Mouse (Mus musculus) gastrocnemius, adult 2 months (tissue): Measurements from ENCODE around the gene Ciz1. TPM values are rescaled to one million over a fixed set of nuclear protein-coding genes. Genes with fewer than 3 reads are reported as not detected.

Experiments used
- DNase-seq: peaks from one replicate; pipeline ENCODE4 v3.0.0; 2022
- H3K27ac ChIP-seq: fragments of 200-600 bp; 2 replicates; pipeline ENCODE4 v1.8.1; 2022; ENCODE audit warnings: mild to moderate bottlenecking
- H3K4me3 ChIP-seq: fragments of 200-600 bp; 2 replicates; pipeline ENCODE4 v1.8.1; 2022; ENCODE audit warnings: mild to moderate bottlenecking, moderate library complexity
- CTCF ChIP-seq: fragments of 200-600 bp; IDR thresholded peaks from 2 replicates; pipeline ENCODE4 v1.8.1; 2022; ENCODE audit warnings: antibody characterized with exemption, mild to moderate bottlenecking, moderate library complexity
- intact Hi-C: fragments of 180-260 bp; cut with DNase I; formaldehyde crosslinking; loops from one replicate; pipeline ENCODE4 v1.15.1; 2025
- total RNA-seq, 2 experiments: library from RNA; stranded (reverse); gene quantifications; 2 replicates each; pipeline ENCODE4 v1.2.3; 2021

Gene Ciz1
- total RNA-seq, 2 experiments from 2014 or later = 26.4 to 26.6 TPM

DNA sequence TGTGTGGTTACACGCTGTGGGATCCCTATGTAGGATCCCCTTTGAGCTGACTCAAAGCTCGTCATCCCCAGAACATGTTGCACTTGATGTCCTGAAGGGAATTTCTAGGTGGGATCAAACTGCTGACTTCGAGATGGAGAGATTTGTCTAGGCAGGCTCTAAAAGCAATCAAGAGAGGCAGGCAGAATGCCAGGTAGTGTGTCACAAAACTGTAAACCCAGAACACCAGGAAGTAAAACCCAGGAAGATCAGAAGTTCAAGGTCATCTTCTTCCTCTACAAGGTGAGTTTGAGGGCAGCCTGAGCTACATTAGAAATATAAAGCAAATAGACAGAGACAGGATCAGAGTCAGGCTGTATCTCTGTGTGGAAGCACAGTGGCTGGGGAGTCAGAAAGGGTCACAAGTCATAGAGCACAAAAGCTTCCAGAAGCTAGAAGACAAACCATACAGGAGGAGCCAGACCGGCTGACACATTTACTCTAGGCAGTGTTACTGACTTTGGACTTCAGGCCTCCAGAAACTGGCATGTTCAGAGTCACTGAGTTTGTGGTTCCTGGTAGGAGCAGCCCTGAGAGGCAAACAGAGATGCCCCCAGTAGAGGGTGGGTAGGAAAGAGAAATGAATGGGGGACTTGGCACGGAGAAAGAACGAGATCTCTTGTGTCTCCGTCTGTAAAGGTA lies 55.2 kb downstream of the Ciz1 start:
- no peak overlapping the region for H3K4me3 ChIP-seq
- intact Hi-C loops = loop anchor here (5.0 kb wide), 1 partner anchor 45 kb away; the partner anchor contains the start of genes Naif1 and Slc25a25
- TF ChIP-seq CTCF = no peak
- no peak for DNase-seq
- no peak overlapping the region for H3K27ac ChIP-seq

DNA sequence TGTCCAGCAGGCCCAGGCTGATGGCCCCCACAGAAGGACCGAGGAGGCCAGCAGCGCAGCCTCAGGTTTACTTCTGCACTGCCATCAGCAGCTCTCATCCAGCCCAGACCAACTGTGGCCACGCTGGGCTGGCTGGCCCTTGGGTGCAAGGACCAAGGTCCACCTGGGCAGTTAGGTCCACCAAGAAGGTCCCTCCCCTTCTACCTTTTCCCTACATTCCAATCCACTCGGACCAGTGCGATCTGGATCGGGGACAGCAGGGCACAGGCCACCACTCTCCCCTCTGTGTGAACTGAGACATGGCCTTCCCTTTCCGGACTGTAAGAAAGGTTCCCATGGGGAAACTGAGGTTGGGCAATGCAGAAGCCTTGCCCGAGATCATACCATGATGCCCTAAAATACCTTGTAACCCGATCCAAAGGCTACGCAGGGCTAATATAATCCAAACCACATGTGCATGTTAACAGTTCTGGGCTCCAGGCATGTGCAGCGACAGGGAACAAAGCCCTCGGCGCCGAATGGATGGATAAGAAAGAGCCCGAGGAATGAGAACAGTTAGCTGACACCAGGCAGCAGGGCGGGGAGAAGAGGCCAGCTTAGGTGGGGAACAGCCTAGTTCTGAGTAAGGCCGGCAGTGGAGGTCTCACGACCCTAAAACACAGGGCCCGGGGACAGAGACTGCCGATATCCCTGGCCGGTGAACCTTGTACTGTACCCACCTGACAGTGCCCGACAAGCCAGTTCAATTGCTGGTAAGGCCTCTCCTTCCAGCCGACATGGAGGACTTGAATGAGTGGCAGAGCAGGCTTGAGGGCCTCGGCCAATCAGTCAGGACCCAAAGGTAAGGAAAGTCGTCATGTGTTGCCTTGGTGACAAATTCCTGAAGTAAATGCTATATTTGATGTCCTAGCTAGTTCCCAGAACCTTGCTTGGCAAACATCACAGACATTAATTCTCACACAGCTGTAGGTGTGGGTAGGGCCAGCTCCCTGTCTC lies 56.6 kb downstream of the Ciz1 start:
- intact Hi-C loops = loop anchor here (5.0 kb wide), 1 partner anchor 44 kb away; the partner anchor contains the start of genes Naif1 and Slc25a25
- DNase-seq = peak; percentile 18
- no peak for TF ChIP-seq CTCF
- no peak overlapping the region for H3K4me3 ChIP-seq
- no peak overlapping the region for H3K27ac ChIP-seq

DNA sequence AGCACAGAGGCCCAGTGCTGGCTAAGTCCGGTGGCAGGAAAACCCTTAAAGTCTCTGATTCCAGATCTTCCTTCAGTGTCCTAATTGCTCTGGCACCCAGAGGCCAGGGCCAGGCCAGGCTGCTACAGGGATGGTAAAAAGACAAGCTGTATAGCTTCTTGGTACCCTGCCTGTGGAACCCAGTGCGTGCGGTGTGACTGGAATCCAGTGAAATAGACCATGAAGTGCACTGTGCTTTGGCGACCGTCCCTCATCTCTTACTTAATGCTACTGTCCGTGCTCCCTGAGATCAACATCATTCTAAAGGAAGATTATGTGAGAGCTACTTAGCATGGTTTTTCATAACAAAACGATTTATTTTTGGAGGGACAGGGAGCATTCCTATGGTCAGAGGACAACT lies 59.3 kb downstream of the Ciz1 start:
- intact Hi-C loops = no loop called here
- H3K4me3 ChIP-seq = no peak overlapping the region
- no peak for TF ChIP-seq CTCF
- no peak overlapping the region; the same call in 1 of the 2 replicates for H3K27ac ChIP-seq
- peak; percentile 18 for DNase-seq

DNA sequence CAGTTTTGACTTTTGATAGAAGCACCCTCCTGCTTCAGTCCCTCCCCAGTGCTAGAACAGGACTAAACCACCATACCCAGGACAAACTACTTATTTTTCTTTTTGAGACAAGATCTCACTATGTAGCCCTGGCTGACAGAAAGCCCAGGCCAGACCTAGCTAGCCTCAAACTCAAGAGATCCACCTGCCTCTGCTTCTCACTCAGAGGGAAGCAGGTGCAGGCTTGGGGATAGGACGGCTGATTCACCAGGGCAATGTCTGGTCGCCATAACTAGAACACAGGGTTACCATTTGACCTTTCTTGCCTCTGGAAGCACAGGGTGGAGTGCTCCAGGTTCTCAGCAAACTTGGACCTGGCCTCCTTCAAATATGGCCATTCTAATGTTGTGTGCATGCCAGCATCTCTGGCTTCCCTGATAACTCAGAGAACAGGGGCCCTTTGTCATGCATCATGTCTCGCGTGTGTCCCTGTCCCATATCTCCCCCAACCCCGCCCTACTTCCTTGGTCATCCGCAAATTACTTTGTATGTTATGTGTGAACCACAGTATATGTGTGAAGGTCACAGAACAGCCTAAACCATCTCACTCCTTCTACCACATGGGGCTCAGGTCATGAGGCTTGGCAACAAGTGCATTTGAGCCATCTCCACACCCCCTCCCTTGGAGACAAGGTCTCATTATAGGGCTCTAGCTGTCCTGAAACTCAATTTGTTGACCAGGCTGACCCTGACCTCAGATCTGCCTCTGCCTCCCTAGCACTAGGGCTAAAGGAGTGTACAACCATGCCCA lies 60.8 kb downstream of the Ciz1 start:
- H3K4me3 ChIP-seq = no peak overlapping the region
- H3K27ac ChIP-seq = peak overlapping the region; percentile 66
- intact Hi-C loops = no loop called here
- no peak for TF ChIP-seq CTCF
- DNase-seq = peak; percentile 52

- intact Hi-C loops = no loop called here
- DNase-seq = peak; percentile 74
- Histone ChIP-seq H3K4me3 (no peak overlapping the region), H3K27ac (peak overlapping the region; percentile 97)
- TF ChIP-seq CTCF = no peak
Observed at GRCm38 (mm10) chr2:32413936-32414335, 61.8 kb downstream of the Ciz1 start.

GRCm38 (mm10) chr2:32415801-32416200 lies 63.7 kb downstream of the Ciz1 start:
- DNase-seq = peak; percentile 82
- Histone ChIP-seq H3K4me3 (peak overlapping the region; percentile 52), H3K27ac (peak overlapping the region; percentile 97)
- intact Hi-C loops = no loop called here
- no peak for TF ChIP-seq CTCF

GRCm38 (mm10) chr2:32416556-32416955 lies 64.4 kb downstream of the Ciz1 start:
- intact Hi-C loops = no loop called here
- peak; percentile 82 for DNase-seq
- Histone ChIP-seq H3K4me3 (peak overlapping the region; percentile 89), H3K27ac (peak overlapping the region; percentile 97)
- no peak for TF ChIP-seq CTCF

DNA sequence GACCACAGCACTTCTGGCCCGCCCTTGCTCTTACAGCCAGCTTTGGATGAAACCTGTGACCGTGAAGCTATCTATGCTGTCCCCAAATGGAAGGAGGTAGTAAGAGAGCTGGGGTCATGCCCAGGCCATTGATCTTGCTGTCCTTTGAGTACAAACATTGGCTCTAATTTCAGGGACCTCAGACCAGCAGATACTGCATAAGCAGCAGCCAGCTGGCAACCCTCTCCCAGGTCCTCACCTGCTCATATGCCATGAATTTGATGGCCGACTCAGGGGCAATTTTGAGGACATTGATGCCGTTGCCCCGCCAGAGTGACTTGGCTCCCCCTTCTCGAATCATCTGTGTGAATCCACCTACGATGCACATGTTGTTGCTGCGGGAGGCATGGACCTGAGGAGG lies 65.4 kb downstream of the Ciz1 start:
- peak; percentile 83 for DNase-seq
- peak overlapping the region; percentile 97 for H3K27ac ChIP-seq
- TF ChIP-seq CTCF = no peak
- intact Hi-C loops = no loop called here
- H3K4me3 ChIP-seq = peak overlapping the region; percentile 89

- no peak; the same call in 1 of the 2 replicates for TF ChIP-seq CTCF
- peak overlapping the region; percentile 97 for H3K27ac ChIP-seq
- H3K4me3 ChIP-seq = peak overlapping the region; percentile 89
- peak; percentile 60 for DNase-seq
- intact Hi-C loops = no loop called here
Observed at GRCm38 (mm10) chr2:32418430-32419151, 66.5 kb downstream of the Ciz1 start.

GRCm38 (mm10) chr2:32419359-32419758 lies 67.2 kb downstream of the Ciz1 start:
- no peak for TF ChIP-seq CTCF
- H3K4me3 ChIP-seq = peak overlapping the region; percentile 89
- intact Hi-C loops = no loop called here
- peak overlapping the region; percentile 97 for H3K27ac ChIP-seq
- DNase-seq = peak; percentile 95

DNA sequence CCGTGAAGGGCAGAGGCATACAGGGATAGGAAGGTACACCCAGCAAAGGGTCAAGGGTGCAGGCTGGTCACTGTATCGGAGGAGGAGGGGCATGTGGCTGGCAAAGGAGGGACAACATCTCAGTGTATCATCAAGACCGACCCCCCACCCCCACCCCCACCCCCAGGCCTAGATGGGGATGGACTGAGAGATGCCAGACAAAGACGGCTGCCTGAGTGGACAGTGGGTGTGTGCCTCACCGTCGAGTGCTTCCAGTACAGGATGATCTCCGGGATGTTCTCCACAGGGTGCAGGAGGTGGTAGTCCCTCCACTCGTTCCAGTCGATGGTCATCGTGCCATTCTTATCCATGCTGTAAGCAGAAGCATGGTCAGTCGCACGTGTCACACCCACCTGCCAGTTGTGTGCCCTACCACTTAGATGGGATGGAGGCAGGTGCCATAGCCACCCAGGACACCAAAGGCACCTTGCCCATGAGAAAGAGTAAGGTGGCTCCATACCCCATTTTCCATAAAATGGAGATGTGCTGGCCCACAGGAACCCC lies 68.0 kb downstream of the Ciz1 start:
- peak overlapping the region; percentile 97 for H3K27ac ChIP-seq
- peak; percentile 56 for DNase-seq
- no peak for TF ChIP-seq CTCF
- peak overlapping the region; percentile 89 for H3K4me3 ChIP-seq
- intact Hi-C loops = no loop called here
